Mouse (Mus musculus) hindbrain, postnatal 0 days (tissue): ENCODE data around the gene Gm20388. TPM values are rescaled to one million over a fixed set of nuclear protein-coding genes. Genes with fewer than 3 reads are reported as not detected.

Experiments used
- ATAC-seq: fragments of 200-750 bp; cut with Nextera tagmentation; 2 replicates; pipeline ENCODE4 v1.8.0; 2017; ENCODE audit warnings: mild to moderate bottlenecking, moderate TSS enrichment, moderate library complexity
- DNase-seq: peaks from one replicate; pipeline ENCODE4 v3.0.0-alpha.2; 2015; ENCODE audit warnings: low spot score
- H3K27ac ChIP-seq: fragments of 300-500 bp; sonication (generic); 2 replicates; pipeline ENCODE4 v1.5.1; 2014; ENCODE audit warnings: mild to moderate bottlenecking
- H3K27me3 ChIP-seq: fragments of 300-500 bp; sonication (generic); 2 replicates; pipeline ENCODE4 v1.6.1; 2014; ENCODE audit warnings: low read length, mixed read lengths; ENCODE audit not compliant: insufficient read depth
- H3K36me3 ChIP-seq: fragments of 300-500 bp; sonication (generic); 2 replicates; pipeline ENCODE4 v1.6.1; 2014; ENCODE audit warnings: low read length, mixed read lengths; ENCODE audit not compliant: insufficient read depth
- H3K4me1 ChIP-seq: fragments of 300-500 bp; sonication (generic); 2 replicates; pipeline ENCODE4 v1.6.1; 2014; ENCODE audit warnings: antibody characterized with exemption, low read length, mixed read lengths; ENCODE audit not compliant: insufficient read depth
- H3K4me2 ChIP-seq: fragments of 300-500 bp; sonication (generic); 2 replicates; pipeline ENCODE4 v1.6.1; 2014; ENCODE audit warnings: low read depth, mild to moderate bottlenecking, low read length, moderate library complexity, mixed read lengths
- H3K4me3 ChIP-seq: fragments of 300-500 bp; sonication (generic); 2 replicates; pipeline ENCODE4 v1.5.1; 2014; ENCODE audit warnings: low read length
- H3K9ac ChIP-seq: fragments of 300-500 bp; sonication (generic); replicated peaks from 2 replicates; pipeline ENCODE4 v1.6.1; 2014; ENCODE audit warnings: mild to moderate bottlenecking, low read length, moderate library complexity, mixed read lengths
- H3K9me3 ChIP-seq: fragments of 300-500 bp; sonication (generic); 2 replicates; pipeline ENCODE4 v1.6.1; 2016; ENCODE audit warnings: low read length, mixed read lengths
- CTCF ChIP-seq: IDR thresholded peaks from 2 replicates; pipeline ENCODE4 v1.5.1; 2016; ENCODE audit warnings: antibody characterized with exemption, control low read depth, low read depth
- WGBS: fragments of 180-500 bp; shearing (Covaris S2); extraction: QIAGEN DNeasy Blood & Tissue Kit; methylation state at CpG from one replicate; pipeline ENCODE4 v1.1.7; 2014; 5-methylcytosine and 5-hydroxymethylcytosine counted together
- polyA plus RNA-seq: library from polyadenylated mRNA; unstranded; fragments of >200 nt; fragmentation: Nextera tagmentation; extraction: Ambion mirVana; gene quantifications from 2 replicates; pipeline ENCODE4 v1.2.1, GENCODE M21; 2015
- total RNA-seq: library from RNA; depleted of rRNA; stranded (reverse); fragments of >200 nt; gene quantifications from 2 replicates; pipeline ENCODE4 v1.2.3, GENCODE M21; 2014

Gene Gm20388
- total and polyA plus RNA-seq, 2 experiments from 2014 or later, result 71.3 TPM; not detected in 1

GRCm38 (mm10) chr8:122641406-122641805 is 2730.8 kb downstream of the Gm20388 start:
- Histone ChIP-seq H3K9ac (no peak overlapping the region), H3K4me1 (0 out of 2 replicates have a peak, but pooled peaks cover 4% of the 10 kb centered on the region), H3K36me3 (peaks cover 11% of the 10 kb centered on the region; the same call in 1 of the 2 replicates), H3K9me3 (no peaks in the 10 kb centered on the region), H3K4me2 (no peak overlapping the region), H3K27me3 (no peaks in the 10 kb centered on the region), H3K4me3 (no peak overlapping the region), H3K27ac (no peak overlapping the region)
- 0 out of 2 replicates have a peak, but pooled peaks have one; percentile 5 for TF ChIP-seq CTCF
- DNase-seq, result no peak
- ATAC-seq, result no peak
- 71% methylated on average over 15 of the region's 15 CpGs for WGBS

GRCm38 (mm10) chr8:122642071-122642470 is 2731.4 kb downstream of the Gm20388 start:
- ATAC-seq (no peak), DNase-seq (no peak)
- H3K9ac ChIP-seq, result no peak overlapping the region
- H3K4me2 ChIP-seq, result no peak overlapping the region
- 0 out of 2 replicates have a peak, but pooled peaks cover 4% of the 10 kb centered on the region for H3K4me1 ChIP-seq
- WGBS, result 60% methylated on average over 9 of the region's 9 CpGs
- no peak overlapping the region for H3K4me3 ChIP-seq
- peaks cover 5% of the 10 kb centered on the region; the same call in 1 of the 2 replicates for H3K36me3 ChIP-seq
- H3K27me3 ChIP-seq, result no peaks in the 10 kb centered on the region
- no peaks in the 10 kb centered on the region for H3K9me3 ChIP-seq
- no peak overlapping the region for H3K27ac ChIP-seq
- TF ChIP-seq CTCF, result no peak

- DNase-seq (no peak), ATAC-seq (no peak)
- Histone ChIP-seq H3K27me3 (no peaks in the 10 kb centered on the region), H3K9me3 (no peaks in the 10 kb centered on the region), H3K4me1 (0 out of 2 replicates have a peak, but pooled peaks cover 4% of the 10 kb centered on the region), H3K4me2 (no peak overlapping the region), H3K9ac (no peak overlapping the region), H3K4me3 (no peak overlapping the region), H3K27ac (no peak overlapping the region), H3K36me3 (peaks cover 11% of the 10 kb centered on the region)
- 79% methylated on average over 6 of the region's 6 CpGs for WGBS
- TF ChIP-seq CTCF, result no peak
These were observed 2733.7 kb downstream of the Gm20388 start for GRCm38 (mm10) chr8:122644175-122644954.

- no peak for DNase-seq
- WGBS, result 86% methylated on average over 16 of the region's 16 CpGs
- ATAC-seq, result no peak
- Histone ChIP-seq H3K4me1 (no peaks in the 10 kb centered on the region; the same call in 1 of the 2 replicates), H3K36me3 (peaks cover 11% of the 10 kb centered on the region), H3K27ac (no peak overlapping the region), H3K4me3 (no peak overlapping the region), H3K9me3 (no peaks in the 10 kb centered on the region), H3K27me3 (no peaks in the 10 kb centered on the region), H3K9ac (no peak overlapping the region), H3K4me2 (no peak overlapping the region)
- TF ChIP-seq CTCF, result no peak
These were observed 2735.7 kb downstream of the Gm20388 start for GRCm38 (mm10) chr8:122646337-122646736.

GRCm38 (mm10) chr8:122648192-122648970 is 2737.7 kb downstream of the Gm20388 start:
- H3K4me3 ChIP-seq, result no peak overlapping the region
- DNase-seq, result no peak
- WGBS, result 83% methylated on average over 15 of the region's 15 CpGs
- H3K27ac ChIP-seq, result no peak overlapping the region
- H3K4me2 ChIP-seq, result no peak overlapping the region
- H3K9ac ChIP-seq, result no peak overlapping the region
- no peak for TF ChIP-seq CTCF
- no peaks in the 10 kb centered on the region for H3K27me3 ChIP-seq
- no peaks in the 10 kb centered on the region for H3K9me3 ChIP-seq
- H3K4me1 ChIP-seq, result no peaks in the 10 kb centered on the region; the same call in 1 of the 2 replicates
- H3K36me3 ChIP-seq, result peaks cover 11% of the 10 kb centered on the region
- no peak for ATAC-seq

- TF ChIP-seq CTCF, result no peak
- WGBS, result 52% methylated on average over 15 of the region's 16 CpGs
- DNase-seq (peak; percentile 45), ATAC-seq (peak; percentile 71)
- no peak overlapping the region for H3K9ac ChIP-seq
- peaks cover 11% of the 10 kb centered on the region for H3K36me3 ChIP-seq
- no peak overlapping the region for H3K4me3 ChIP-seq
- H3K27ac ChIP-seq, result no peak overlapping the region
- H3K4me1 ChIP-seq, result peaks cover 2% of the 10 kb centered on the region
- no peaks in the 10 kb centered on the region for H3K9me3 ChIP-seq
- H3K27me3 ChIP-seq, result no peaks in the 10 kb centered on the region
- H3K4me2 ChIP-seq, result no peak overlapping the region
These were observed 2740.8 kb downstream of the Gm20388 start for GRCm38 (mm10) chr8:122651326-122651921.
